Mouse (Mus musculus): ENCODE measurements around the gene Nol10.

Gene Nol10

GRCm38 (mm10) chr12:17348048-17349036 lies at the start of gene Nol10:
Gene Nol10, plus strand, starts transcription at chr12:17348458.
- DNase-seq (ENCODE audit: low spot score) = peak; percentile 73

DNA sequence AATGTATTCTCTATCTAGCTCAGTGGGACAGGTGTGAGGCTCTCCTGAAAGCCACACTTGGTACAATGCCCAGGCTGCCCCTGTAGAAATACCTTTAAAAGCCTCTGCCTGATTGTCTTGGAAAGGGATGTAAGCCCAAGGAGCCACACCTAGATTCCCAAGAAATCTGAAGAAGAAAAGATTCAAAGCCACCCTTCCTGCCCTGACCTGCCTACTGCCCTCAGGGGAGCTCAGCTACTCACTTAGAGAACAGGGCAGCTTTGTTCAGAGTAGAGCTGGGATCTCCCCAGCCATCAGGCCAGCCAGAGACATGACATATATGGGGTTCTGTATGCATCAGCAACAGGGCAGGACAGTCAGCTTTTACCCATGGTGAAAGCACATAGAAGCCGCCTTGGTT lies 48.4 kb upstream of the Nol10 start:
- no peak for DNase-seq (ENCODE audit: low spot score)

DNA sequence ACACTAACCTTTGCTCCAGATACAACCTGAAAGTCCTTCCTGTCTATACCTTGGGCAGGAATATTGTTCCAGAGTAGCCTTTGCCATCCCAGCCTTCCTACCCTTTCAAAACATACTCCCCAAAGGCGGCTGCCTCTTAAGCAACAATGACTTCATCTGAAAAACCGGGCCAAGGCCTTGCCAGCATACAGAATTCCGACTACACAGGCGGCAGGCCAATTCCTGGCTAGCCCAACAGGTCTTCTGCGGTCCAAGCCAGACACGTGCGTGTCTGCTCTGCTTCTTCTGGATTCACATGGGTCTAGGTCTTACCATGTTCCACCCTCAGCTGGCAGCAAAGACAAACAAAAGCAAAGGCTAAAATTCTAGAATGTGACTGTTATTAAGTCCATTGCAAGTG lies 42.8 kb upstream of the Nol10 start:
- DNase-seq (ENCODE audit: low spot score) = peak; percentile 38

DNA sequence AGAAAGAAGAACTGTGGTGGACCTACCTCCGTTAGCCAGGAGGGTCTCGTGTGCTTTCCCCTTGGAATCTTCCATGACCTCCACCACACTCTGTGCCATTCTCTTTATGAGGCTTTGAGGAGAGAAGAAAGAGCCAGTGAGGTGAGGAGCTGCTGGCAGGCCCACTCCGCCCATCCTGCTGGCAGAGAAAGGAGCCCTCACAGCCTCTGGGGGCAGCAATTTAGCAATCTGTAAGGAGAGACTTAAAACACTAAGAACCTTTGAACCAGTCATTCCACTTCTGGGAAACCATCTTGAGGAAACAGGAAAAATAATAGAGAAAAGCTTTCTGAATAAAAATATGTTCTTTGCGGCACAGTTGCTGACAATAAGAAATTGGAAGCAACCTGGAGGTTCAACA lies 40.0 kb upstream of the Nol10 start:
- DNase-seq (ENCODE audit: low spot score) = no peak

DNA sequence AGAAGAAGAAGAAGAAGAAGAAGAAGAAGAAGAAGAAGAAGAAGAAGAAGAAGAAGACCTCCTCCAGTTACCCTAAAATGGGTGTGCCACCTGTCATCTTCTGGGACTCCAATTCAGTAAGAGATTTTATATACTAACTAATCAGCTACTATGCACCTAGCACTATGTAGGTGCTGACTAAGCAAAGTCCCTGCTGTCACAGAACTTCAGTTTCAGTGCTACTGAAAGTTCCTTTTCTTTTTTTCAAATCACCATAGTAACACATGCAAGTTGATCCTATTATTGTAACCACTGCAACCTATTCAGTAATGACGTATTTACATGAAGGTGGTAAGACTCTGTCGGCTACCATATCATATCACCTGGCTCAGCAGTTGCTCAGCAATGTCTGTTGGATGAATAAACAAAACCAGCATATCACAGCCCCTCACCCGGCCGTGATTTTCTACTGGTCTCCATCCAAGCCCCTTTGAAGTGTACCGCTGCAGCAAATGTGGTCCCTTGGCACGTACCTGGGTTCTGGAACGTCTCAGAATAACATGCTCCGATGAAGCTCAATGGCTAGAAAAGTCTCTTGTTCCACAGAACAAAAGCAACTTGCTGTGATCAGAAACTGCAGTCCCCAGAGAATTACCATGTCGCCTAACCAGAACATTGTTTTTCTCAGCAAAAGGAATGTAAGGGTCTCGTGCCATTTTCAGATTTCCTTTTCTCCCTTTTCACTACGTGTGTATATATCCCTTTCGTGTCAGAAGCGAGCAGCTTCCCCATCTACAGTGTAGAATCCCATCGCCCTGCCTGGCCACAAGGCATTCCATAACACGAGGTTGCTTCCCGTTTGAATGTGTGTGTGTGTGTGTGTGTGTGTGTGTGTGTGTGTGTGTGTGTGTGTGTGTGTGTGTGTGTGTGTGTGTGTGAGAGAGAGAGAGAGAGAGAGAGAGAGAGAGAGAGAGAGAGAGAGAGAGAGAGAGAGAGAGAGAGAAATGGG lies 37.1 kb upstream of the Nol10 start:
- no peak for DNase-seq (ENCODE audit: low spot score)

DNA sequence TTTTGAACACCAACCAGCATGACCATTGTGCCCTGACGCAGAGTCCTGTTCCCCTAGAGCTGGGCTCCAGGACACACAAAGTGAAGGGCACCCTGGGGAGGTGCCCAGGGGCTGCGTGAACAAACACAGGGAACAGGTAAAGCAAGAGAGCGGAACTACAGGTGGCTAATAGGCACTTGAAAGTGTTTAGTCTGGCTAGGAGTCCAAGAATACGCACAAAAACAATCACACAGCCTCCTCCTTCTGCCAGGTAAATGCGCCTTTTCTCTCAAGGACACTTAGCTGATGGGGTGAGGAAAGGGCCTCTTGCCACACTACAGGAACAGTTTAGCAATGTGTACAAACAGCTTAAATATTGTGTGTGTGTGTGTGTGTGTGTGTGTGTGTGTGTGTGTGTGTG lies 32.2 kb upstream of the Nol10 start:
- no peak for DNase-seq (ENCODE audit: low spot score)

DNA sequence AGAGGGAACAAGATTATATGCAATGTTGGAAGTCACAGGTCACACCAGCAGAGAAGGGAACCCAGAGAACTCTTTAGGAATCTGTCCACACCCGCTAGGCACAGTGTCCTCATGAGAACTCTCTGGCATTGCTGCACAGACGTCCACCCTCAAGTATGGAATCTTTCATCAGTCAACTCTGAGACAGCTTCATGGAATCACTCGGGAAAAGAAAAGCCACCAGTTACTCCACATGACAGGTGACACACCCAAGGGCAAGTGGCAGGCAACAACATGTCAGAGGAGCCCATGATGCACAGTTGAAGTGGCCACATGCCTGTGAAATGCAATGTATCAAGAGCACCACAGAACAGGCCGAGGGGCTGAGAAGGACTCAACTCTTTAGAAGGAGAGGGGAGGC lies 30.3 kb upstream of the Nol10 start:
- no peak for DNase-seq (ENCODE audit: low spot score)

GRCm38 (mm10) chr12:17318453-17318852 lies 29.8 kb upstream of the Nol10 start:
- DNase-seq (ENCODE audit: low spot score) = no peak

- no peak for DNase-seq (ENCODE audit: low spot score)
Measured at GRCm38 (mm10) chr12:17324549-17325470, 23.4 kb upstream of the Nol10 start.

DNA sequence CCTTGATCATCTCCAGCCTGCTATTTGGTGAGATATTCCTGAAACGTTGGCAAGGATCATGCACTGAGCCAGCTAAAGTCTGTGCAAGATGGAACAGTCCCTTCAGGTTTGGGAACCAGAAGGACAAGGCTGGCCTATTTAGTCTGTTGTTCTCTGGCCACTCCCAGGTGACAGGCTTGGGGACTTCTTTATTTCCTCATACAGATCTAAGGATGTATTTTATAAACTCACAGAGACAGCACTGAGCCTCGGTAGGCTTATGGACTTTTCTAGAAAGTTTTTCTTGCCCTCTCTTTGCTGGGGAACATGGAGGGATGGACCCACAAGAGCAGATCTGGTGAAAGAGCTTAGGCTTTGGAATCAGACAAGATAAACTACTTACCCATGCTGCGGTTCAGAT lies 19.0 kb upstream of the Nol10 start, which contains the start of gene Atp6v1c2:
Gene Atp6v1c2 (minus strand): TSS at position 101 of the 400 bp plus-strand sequence.
- DNase-seq (ENCODE audit: low spot score) = no peak

- DNase-seq (ENCODE audit: low spot score) = no peak
Measured at GRCm38 (mm10) chr12:17333459-17333858, 14.8 kb upstream of the Nol10 start.

DNA sequence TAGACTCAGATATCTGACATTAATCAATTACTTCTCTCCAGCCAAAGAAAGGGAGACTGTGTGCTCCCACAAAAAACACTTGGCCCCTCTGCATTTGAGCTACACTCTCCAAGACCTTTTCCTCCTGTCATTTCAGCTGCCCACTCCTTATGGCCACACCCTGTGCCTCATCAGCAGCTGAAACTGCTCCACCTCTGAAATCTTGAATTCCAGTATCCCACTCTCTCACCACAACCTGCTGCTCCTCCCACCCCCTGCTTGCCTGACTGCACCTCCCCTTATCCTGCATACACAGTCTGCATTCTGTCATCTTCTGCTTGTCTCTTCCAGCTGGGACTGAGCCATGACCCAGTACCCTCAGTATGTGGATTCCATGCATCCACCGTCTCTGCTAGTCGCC lies 9.9 kb upstream of the Nol10 start:
- no peak for DNase-seq (ENCODE audit: low spot score)

DNA sequence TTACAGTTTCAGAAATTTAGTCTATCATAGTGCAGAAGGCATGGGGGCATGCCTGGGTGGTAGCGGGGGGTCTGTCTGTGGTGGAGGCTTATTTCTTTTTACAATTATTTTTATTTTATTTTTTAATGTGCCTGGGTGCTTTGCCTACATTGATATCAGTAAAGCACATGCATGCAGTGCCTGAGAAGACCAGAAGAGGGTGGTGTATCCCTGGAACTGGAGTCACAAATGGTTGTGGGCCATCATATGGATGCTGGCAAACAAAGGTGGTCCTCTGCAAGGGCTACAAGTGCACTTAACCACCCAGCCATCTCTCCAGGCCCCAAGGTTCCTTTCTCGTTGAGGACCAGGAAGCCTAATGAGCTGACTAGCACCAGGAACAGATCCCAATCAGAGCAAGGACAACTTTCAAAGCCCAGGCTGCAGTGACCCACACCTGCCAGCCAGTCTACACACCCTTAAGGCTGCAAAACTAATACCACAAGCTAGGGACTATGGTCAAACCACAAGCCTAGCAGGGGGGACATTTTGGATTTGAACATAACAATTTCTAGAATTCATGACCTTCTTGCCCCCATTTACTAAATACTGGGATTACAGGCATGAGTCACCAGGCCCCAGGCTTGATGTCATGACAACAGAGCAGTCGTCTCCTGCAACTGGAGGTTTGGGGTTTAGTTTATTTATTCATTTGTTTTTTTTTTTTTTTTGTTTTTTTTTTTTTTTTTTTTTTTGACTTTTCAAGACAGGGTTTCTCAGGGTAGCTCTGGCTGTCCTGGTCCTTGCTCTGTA lies 8.9 kb upstream of the Nol10 start:
- no peak for DNase-seq (ENCODE audit: low spot score)

GRCm38 (mm10) chr12:17347327-17348047 lies 771 bp upstream of the Nol10 start:
- DNase-seq (ENCODE audit: low spot score) = no peak

- DNase-seq (ENCODE audit: low spot score) = no peak
Measured at GRCm38 (mm10) chr12:17350106-17350505, 1.8 kb downstream of the Nol10 start.

DNA sequence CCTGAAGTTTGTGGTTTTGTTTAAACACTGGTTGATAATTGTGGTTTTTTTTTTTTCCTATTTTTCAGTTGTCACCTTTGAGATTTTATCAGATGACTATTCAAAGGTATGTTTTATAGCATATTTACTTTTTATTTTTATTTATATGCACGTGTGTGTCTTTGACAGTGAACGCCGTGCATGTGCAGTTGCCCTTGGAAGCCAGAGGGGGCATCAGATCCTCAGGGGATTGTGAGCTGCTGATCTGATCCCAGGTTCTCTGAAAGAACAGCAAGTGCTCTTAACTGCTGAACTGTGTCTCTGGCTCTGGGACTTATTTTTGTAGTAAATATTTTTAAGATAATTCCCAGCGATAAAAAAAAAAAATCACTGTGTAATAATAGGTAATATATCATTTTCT lies 8.6 kb downstream of the Nol10 start:
- DNase-seq (ENCODE audit: low spot score) = no peak

- no peak for DNase-seq (ENCODE audit: low spot score)
Measured at GRCm38 (mm10) chr12:17357795-17358194, 9.5 kb downstream of the Nol10 start.

- DNase-seq (ENCODE audit: low spot score) = no peak
Measured at GRCm38 (mm10) chr12:17358981-17359380, 10.7 kb downstream of the Nol10 start.

DNA sequence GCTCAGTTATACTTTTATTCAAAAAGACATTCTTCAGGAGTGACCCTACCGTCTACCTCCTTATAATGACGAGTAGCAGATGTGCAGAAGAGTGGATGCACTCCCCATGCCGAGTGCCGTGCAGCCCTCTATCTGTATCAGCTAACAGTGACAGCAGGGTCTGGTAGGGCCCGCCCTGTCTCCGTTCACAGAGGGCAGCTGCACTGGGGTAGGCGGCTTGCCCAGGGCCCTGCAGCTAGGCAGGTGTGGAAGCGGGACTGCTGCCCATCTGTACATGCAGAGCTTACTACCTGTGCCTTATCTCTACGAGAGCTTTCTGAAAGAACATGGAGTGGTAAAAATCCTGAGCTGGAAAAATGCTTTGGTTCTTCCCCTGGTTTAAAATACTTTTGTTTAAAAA lies 11.8 kb downstream of the Nol10 start:
- DNase-seq (ENCODE audit: low spot score) = no peak

DNA sequence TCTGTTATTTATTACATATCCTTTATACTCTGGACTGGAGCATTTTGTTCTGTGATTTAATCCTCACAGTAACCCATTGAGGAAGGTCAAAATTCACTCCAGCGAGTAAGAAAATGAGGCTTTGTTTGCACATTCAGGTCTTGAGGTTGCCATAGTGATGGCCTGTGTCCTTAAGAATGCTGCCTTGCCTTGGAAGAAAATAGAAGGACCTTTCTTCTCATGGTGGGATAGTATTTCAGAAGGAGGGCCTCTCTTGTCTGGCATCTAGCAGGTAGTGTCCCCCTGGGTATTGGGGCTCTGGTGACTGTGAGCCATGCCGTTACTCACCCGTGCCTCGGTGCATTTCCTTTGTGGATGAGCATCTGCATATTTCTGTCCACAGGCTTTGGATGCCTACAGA lies 12.4 kb downstream of the Nol10 start:
- DNase-seq (ENCODE audit: low spot score) = no peak
